Mouse (Mus musculus): ENCODE data around the gene Fars2. TPM values are rescaled to one million over a fixed set of nuclear protein-coding genes. Genes with fewer than 3 reads are reported as not detected.
A peak's percentile ranks its signal among the peaks of the same experiment; 100 is the strongest.
"Not testable (repeated sequence)": the region's sequence is repeated elsewhere in the genome, so short reads cannot be mapped to it uniquely, and the experiment has no call there.

The Fars2 gene
- polyA plus RNA-seq, 1 experiment from 2014 or later = 32.2 TPM

- Histone ChIP-seq H3K27ac (ENCODE audit: low read length) (no peak overlapping the region), H3K4me2 (ENCODE audit: low read length) (no peak overlapping the region), H3K9me3 (ENCODE audit: control insufficient read depth, low read length) (no peaks in the 10 kb centered on the region), H3K27me3 (replicated peaks; ENCODE audit: control insufficient read depth, insufficient read depth, low read length) (no peaks in the 10 kb centered on the region), H3K9ac (replicated peaks; ENCODE audit: low read depth, low read length) (no peak overlapping the region), H3K4me1 (replicated peaks; ENCODE audit: control insufficient read depth, insufficient read depth, low read length) (no peaks in the 10 kb centered on the region), H3K36me3 (ENCODE audit: control insufficient read depth, insufficient read depth) (no peaks in the 10 kb centered on the region), H3K4me3 (replicated peaks; ENCODE audit: low read length) (no peak overlapping the region)
- WGBS = 67% methylated on average over 5 of the region's 5 CpGs
- ATAC-seq = no peak
These were observed 217.5 kb downstream of the Fars2 start for GRCm38 (mm10) chr13:36334748-36335147.

DNA sequence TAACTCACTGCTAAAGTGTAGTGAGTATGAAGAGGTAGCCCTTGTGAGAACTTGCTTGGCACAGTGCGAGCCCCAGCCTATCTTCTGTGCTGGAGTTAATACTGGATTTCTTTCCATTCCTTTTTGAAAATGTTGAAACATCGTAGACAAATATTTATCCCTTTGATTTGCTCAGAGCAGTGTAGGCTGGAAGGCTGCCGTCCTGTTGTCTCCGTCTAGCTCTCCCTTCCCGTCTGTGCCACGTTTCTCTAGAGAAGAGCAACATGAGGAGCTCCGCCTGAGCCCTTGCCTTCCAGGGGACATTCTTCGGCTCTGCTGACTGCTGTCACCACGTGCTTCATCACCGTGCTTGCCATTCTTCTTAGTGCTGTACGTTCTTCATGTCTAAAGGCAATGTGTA lies 234.3 kb downstream of the Fars2 start:
- H3K9ac ChIP-seq (replicated peaks; ENCODE audit: low read depth, low read length) = no peak overlapping the region
- WGBS = 82% methylated on average over 11 of the region's 11 CpGs
- H3K4me1 ChIP-seq (replicated peaks; ENCODE audit: control insufficient read depth, insufficient read depth, low read length) = no peaks in the 10 kb centered on the region
- no peaks in the 10 kb centered on the region for H3K27me3 ChIP-seq (replicated peaks; ENCODE audit: control insufficient read depth, insufficient read depth, low read length)
- no peak overlapping the region for H3K4me3 ChIP-seq (replicated peaks; ENCODE audit: low read length)
- no peaks in the 10 kb centered on the region for H3K9me3 ChIP-seq (ENCODE audit: control insufficient read depth, low read length)
- no peaks in the 10 kb centered on the region for H3K36me3 ChIP-seq (ENCODE audit: control insufficient read depth, insufficient read depth)
- ATAC-seq = no peak
- no peak overlapping the region for H3K4me2 ChIP-seq (ENCODE audit: low read length)
- H3K27ac ChIP-seq (ENCODE audit: low read length) = no peak overlapping the region

GRCm38 (mm10) chr13:36357469-36357868 lies 240.3 kb downstream of the Fars2 start:
- Histone ChIP-seq H3K4me3 (replicated peaks; ENCODE audit: low read length) (no peak overlapping the region), H3K9me3 (ENCODE audit: control insufficient read depth, low read length) (no peaks in the 10 kb centered on the region), H3K27ac (ENCODE audit: low read length) (no peak overlapping the region), H3K27me3 (replicated peaks; ENCODE audit: control insufficient read depth, insufficient read depth, low read length) (no peaks in the 10 kb centered on the region), H3K4me2 (ENCODE audit: low read length) (no peak overlapping the region), H3K9ac (replicated peaks; ENCODE audit: low read depth, low read length) (no peak overlapping the region), H3K36me3 (ENCODE audit: control insufficient read depth, insufficient read depth) (no peaks in the 10 kb centered on the region), H3K4me1 (replicated peaks; ENCODE audit: control insufficient read depth, insufficient read depth, low read length) (no peaks in the 10 kb centered on the region)
- WGBS = 80% methylated on average over 4 of the region's 4 CpGs
- ATAC-seq = no peak

GRCm38 (mm10) chr13:36361419-36361818 lies 244.2 kb downstream of the Fars2 start:
- H3K36me3 ChIP-seq (ENCODE audit: control insufficient read depth, insufficient read depth) = no peaks in the 10 kb centered on the region
- H3K27ac ChIP-seq (ENCODE audit: low read length) = no peak overlapping the region
- WGBS = 79% methylated on average over 3 of the region's 3 CpGs
- H3K4me3 ChIP-seq (replicated peaks; ENCODE audit: low read length) = no peak overlapping the region
- H3K9me3 ChIP-seq (ENCODE audit: control insufficient read depth, low read length) = no peaks in the 10 kb centered on the region
- ATAC-seq = no peak
- H3K4me1 ChIP-seq (replicated peaks; ENCODE audit: control insufficient read depth, insufficient read depth, low read length) = no peaks in the 10 kb centered on the region
- H3K27me3 ChIP-seq (replicated peaks; ENCODE audit: control insufficient read depth, insufficient read depth, low read length) = no peaks in the 10 kb centered on the region
- H3K4me2 ChIP-seq (ENCODE audit: low read length) = no peak overlapping the region
- no peak overlapping the region for H3K9ac ChIP-seq (replicated peaks; ENCODE audit: low read depth, low read length)

DNA sequence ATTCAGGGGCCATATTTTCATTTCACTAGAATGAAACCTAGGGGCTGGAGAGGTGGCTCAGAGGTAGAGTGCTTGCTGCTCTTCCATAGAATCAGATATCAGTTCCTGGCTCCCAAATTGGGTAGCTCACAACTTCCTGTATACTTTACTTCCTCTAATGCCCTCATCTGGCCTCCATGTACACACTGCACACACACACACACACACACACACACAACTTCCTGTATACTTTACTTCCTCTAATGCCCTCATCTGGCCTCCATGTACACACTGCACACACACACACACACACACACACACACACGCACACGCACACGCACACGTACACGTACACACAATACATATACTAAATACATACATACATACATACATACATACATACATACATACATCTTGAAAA lies 248.5 kb downstream of the Fars2 start:
- not testable (repeated sequence) for H3K27ac ChIP-seq (ENCODE audit: low read length); H3K9ac ChIP-seq (replicated peaks; ENCODE audit: low read depth, low read length); H3K4me3 ChIP-seq (replicated peaks; ENCODE audit: low read length); H3K36me3 ChIP-seq (ENCODE audit: control insufficient read depth, insufficient read depth); H3K4me2 ChIP-seq (ENCODE audit: low read length); ATAC-seq; H3K27me3 ChIP-seq (replicated peaks; ENCODE audit: control insufficient read depth, insufficient read depth, low read length); H3K9me3 ChIP-seq (ENCODE audit: control insufficient read depth, low read length)
- WGBS = 95% methylated on average over 5 of the region's 5 CpGs
- H3K4me1 ChIP-seq (replicated peaks; ENCODE audit: control insufficient read depth, insufficient read depth, low read length) = peaks cover 13% of the 10 kb centered on the region

GRCm38 (mm10) chr13:36366304-36366703 lies 249.1 kb downstream of the Fars2 start:
- H3K4me3 ChIP-seq (replicated peaks; ENCODE audit: low read length) = no peak overlapping the region
- no peak overlapping the region for H3K4me2 ChIP-seq (ENCODE audit: low read length)
- 85% methylated on average over 6 of the region's 6 CpGs for WGBS
- ATAC-seq = no peak
- H3K27me3 ChIP-seq (replicated peaks; ENCODE audit: control insufficient read depth, insufficient read depth, low read length) = no peaks in the 10 kb centered on the region
- no peaks in the 10 kb centered on the region for H3K9me3 ChIP-seq (ENCODE audit: control insufficient read depth, low read length)
- H3K27ac ChIP-seq (ENCODE audit: low read length) = no peak overlapping the region
- H3K4me1 ChIP-seq (replicated peaks; ENCODE audit: control insufficient read depth, insufficient read depth, low read length) = peaks cover 13% of the 10 kb centered on the region
- no peak overlapping the region for H3K9ac ChIP-seq (replicated peaks; ENCODE audit: low read depth, low read length)
- H3K36me3 ChIP-seq (ENCODE audit: control insufficient read depth, insufficient read depth) = no peaks in the 10 kb centered on the region

DNA sequence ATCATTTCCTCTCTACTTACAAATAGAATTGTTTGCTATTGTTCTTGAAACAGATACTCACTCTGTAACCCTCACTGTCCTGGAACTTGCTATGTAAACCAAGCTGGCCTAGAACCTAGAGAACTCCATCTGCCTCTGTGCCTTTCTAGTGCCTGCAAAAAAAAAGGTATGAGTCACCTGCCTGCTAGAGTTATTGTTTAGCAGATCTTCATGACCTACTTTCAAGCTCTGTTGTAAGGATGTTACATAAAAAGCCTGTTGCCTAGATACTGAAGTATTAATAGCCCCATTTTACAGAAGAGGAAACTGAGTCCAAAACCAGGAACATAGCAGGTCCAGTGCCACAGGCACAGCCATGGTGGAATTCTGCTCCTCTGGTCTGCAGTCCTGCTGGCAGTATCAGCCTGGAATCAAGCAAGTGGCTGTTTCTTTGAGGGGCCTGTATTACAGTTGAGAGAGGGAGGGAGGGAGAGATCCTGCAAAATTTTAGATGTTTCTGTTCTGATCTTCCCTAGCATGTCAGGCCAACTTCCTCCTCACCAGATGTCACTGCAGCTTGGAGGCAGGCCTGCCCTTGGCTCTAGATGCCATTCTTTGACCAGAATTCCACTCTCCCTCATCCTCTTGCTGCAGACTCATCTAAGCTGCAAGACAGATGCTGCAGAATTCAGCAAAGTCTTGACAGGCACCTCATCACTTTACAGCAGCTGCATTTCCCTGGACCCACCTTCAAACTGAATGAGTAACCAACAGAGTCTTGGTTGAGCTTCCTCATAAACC lies 250.7 kb downstream of the Fars2 start:
- Histone ChIP-seq H3K27me3 (replicated peaks; ENCODE audit: control insufficient read depth, insufficient read depth, low read length) (no peaks in the 10 kb centered on the region), H3K4me1 (replicated peaks; ENCODE audit: control insufficient read depth, insufficient read depth, low read length) (peaks cover 13% of the 10 kb centered on the region), H3K27ac (ENCODE audit: low read length) (no peak overlapping the region), H3K36me3 (ENCODE audit: control insufficient read depth, insufficient read depth) (no peaks in the 10 kb centered on the region), H3K9ac (replicated peaks; ENCODE audit: low read depth, low read length) (no peak overlapping the region), H3K4me3 (replicated peaks; ENCODE audit: low read length) (no peak overlapping the region), H3K4me2 (ENCODE audit: low read length) (no peak overlapping the region), H3K9me3 (ENCODE audit: control insufficient read depth, low read length) (no peaks in the 10 kb centered on the region)
- no peak for ATAC-seq

- no peaks in the 10 kb centered on the region for H3K36me3 ChIP-seq (ENCODE audit: control insufficient read depth, insufficient read depth)
- peak; percentile 83 for ATAC-seq
- H3K27me3 ChIP-seq (replicated peaks; ENCODE audit: control insufficient read depth, insufficient read depth, low read length) = no peaks in the 10 kb centered on the region
- H3K4me2 ChIP-seq (ENCODE audit: low read length) = no peak overlapping the region
- H3K9me3 ChIP-seq (ENCODE audit: control insufficient read depth, low read length) = no peaks in the 10 kb centered on the region
- H3K9ac ChIP-seq (replicated peaks; ENCODE audit: low read depth, low read length) = no peak overlapping the region
- H3K4me1 ChIP-seq (replicated peaks; ENCODE audit: control insufficient read depth, insufficient read depth, low read length) = peaks cover 13% of the 10 kb centered on the region
- WGBS = 6% methylated on average over 3 of the region's 3 CpGs
- no peak overlapping the region for H3K4me3 ChIP-seq (replicated peaks; ENCODE audit: low read length)
- peak overlapping the region; percentile 33; the same call in 1 of the 2 replicates for H3K27ac ChIP-seq (ENCODE audit: low read length)
These were observed 251.6 kb downstream of the Fars2 start for GRCm38 (mm10) chr13:36368799-36369198.

- Histone ChIP-seq H3K27ac (ENCODE audit: low read length) (no peak overlapping the region), H3K9me3 (ENCODE audit: control insufficient read depth, low read length) (no peaks in the 10 kb centered on the region), H3K27me3 (replicated peaks; ENCODE audit: control insufficient read depth, insufficient read depth, low read length) (no peaks in the 10 kb centered on the region), H3K4me2 (ENCODE audit: low read length) (no peak overlapping the region), H3K9ac (replicated peaks; ENCODE audit: low read depth, low read length) (no peak overlapping the region), H3K36me3 (ENCODE audit: control insufficient read depth, insufficient read depth) (no peaks in the 10 kb centered on the region), H3K4me3 (replicated peaks; ENCODE audit: low read length) (no peak overlapping the region), H3K4me1 (replicated peaks; ENCODE audit: control insufficient read depth, insufficient read depth, low read length) (peaks cover 13% of the 10 kb centered on the region)
- ATAC-seq = peak; percentile 23; the same call in 1 of the 2 replicates
- 45% methylated on average over 11 of the region's 11 CpGs for WGBS
These were observed 252.2 kb downstream of the Fars2 start for GRCm38 (mm10) chr13:36369400-36369799.

DNA sequence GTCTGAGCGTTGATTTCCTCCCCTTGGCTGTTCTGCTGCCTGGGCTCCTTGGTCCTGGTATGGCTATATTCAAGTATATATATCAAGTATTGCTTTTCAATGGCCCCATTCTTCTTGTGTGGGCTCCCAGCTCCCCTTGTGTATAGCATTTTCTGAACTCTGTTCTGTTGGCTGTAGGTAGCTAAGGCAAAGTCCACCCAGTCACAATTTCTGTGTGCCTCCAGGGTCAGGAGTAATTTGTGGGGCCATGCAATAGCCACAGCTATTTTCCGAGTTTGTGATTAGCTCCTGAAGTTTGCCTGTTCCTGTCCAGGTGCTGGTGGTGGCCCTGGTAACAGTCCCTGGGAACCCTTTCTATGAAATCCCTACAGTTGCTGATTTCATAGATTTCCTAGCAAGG lies 266.0 kb downstream of the Fars2 start:
- Histone ChIP-seq H3K9ac (replicated peaks; ENCODE audit: low read depth, low read length) (no peak overlapping the region), H3K4me2 (ENCODE audit: low read length) (no peak overlapping the region), H3K9me3 (ENCODE audit: control insufficient read depth, low read length) (no peaks in the 10 kb centered on the region), H3K27me3 (replicated peaks; ENCODE audit: control insufficient read depth, insufficient read depth, low read length) (no peaks in the 10 kb centered on the region), H3K27ac (ENCODE audit: low read length) (no peak overlapping the region), H3K36me3 (ENCODE audit: control insufficient read depth, insufficient read depth) (no peaks in the 10 kb centered on the region), H3K4me1 (replicated peaks; ENCODE audit: control insufficient read depth, insufficient read depth, low read length) (no peaks in the 10 kb centered on the region), H3K4me3 (replicated peaks; ENCODE audit: low read length) (no peak overlapping the region)
- 89% methylated on average over 2 of the region's 2 CpGs for WGBS
- ATAC-seq = no peak

Data from forebrain, embryonic 16.5 days (tissue).